Mouse (Mus musculus) right cerebral cortex, adult 2 months (tissue): ENCODE results near the gene Fgfr2.

Source experiments
- DNase-seq, 2 experiments: peaks; one replicate each; pipeline ENCODE4 v3.0.0; 2021 to 2022; ENCODE audit warnings: low spot score in 2 of 2

The Fgfr2 gene

DNA sequence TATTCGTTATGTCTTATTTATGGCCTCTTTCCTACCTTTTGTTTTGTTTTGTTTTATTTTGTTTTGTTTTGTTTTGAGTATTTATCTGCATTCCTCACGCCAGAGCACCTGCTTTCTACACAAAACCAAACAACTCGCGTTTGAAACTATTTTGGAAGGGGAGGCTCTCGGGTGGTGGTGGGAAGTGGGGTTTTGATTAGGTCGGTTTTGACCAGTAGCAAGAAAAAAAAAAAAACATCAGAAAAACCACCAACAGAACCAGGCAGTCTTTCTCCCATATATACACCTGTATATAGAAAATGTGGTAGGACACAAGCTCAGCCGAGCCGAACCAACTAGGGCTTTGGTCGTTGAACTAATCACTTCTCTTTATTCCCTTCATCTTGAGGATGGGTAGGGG, 1567.0 kb downstream of the Fgfr2 start:
- no peak for DNase-seq

- DNase-seq = no peak
These were observed 1567.7 kb downstream of the Fgfr2 start for GRCm38 (mm10) chr7:131555301-131556081.

DNA sequence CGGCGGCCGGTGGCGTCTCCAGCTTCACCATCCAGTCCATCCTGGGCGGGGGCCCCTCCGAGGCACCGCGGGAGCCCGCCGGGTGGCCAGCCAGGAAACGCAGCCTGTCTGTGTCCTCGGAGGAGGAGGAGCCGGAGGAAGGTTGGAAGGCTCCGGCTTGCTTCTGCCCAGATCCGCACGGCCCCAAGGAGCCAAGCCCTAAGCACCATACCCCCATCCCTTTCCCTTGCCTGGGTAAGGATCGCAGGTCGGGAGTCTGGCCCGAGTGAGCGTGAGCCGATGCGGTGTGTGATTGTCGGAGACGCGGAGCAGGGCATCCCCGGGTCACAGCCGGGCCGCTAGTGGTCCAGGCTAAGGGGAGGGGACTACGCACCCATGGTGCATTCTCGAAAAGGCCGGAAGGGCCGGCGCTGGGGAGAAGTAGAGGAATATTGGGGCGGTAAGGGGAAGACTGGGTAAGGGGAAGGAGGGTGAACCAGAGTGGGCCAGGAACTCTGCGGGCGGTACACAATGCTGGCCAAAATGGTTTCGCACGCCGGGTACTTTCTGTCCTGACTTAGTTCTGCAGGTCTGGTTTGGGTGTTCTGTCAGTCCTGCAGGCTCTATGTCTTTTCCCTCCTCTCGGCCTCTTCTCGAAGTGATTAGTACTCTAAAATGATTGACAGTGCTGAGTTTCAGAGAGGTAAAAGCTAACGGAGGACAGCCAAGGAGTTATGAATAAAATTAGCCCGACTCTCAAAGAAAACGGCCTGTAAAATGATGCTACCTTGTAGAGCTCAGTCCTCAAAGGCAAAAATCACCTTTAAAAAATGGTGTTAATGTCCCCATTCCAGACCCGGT, 1568.6 kb downstream of the Fgfr2 start:
- DNase-seq = no peak

DNA sequence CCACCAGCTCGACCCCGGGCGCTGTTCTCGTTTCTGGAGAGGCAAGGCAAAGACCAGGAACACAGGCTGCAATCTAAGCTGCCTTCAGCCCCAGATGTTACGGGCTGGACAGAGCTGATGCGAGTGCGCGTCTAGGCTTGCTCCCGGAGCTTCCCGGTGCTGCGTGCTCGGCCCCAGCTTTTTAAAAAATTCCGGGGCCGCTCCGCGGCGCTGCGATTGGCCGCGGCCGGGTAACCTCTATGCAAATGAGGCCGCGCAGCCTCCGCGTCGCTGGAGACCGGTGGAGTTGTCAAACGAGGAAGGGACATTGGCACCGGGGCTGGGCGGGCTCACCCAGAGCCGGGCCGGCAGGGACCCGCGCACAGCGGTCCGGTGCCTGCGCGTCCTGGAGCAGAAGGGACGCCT, 1569.4 kb downstream of the Fgfr2 start:
- no peak for DNase-seq

- no peak for DNase-seq
These were observed 1570.4 kb downstream of the Fgfr2 start for GRCm38 (mm10) chr7:131552781-131553180.

DNA sequence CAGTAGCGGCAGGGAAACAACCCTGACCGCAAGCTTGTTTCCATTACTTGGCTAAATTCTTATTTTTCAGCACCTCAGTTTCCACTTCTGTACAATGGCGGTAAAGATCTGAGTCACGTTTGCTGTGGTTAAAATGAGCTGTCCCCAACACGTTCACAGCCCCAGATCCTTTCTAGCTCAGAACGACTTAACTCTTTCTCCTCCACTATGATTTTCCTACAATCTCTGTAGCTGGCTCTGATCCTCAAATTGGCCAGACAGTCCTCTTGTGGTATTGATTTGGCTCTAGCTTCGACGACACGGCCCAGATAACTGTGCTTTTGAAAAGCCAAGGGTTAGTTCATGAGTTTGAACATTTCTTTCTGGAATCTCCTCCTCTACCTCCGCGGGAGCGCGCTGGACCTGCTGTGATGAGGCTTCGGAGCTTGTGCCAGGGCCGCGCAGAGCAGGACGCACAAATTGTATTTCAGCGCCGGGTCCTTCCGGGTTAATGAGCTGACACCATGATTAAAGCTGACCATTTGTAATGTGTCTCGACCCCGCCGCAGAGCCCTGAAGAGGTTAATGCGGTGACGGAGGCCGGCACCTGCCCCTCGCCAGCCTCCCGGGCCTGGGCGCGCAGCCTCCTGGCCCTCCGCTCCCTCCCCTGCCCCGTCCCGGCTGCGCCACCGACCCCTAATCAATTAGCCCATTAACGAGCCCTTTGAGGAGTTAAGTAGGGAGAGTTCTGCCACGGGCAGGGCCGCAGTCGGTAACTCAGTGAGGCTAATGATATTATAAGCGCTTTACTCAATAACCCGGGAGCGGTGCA, 1571.0 kb downstream of the Fgfr2 start:
- DNase-seq = no peak

GRCm38 (mm10) chr7:131551471-131551870, 1571.7 kb downstream of the Fgfr2 start:
- DNase-seq = no peak

DNA sequence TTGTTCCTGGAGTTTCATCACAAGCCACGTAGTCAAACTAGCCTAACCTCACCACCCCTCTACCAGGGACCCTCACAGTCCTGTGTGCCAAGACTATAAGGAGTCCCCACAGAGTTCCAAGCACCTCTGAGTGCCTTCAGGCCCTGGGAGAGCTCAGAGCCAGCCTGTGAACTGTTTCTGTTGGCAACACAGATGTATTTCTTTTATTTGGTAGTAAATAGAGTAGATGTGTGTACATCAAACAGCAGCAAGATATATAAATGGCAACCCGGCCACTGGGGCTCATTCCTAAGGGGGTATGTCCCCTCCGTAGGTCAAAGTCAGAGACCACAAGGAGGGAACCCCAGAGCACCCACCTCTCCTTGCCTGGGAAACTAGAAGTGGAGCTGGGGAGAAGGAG, 1574.7 kb downstream of the Fgfr2 start, which contains the start of gene Hmx2:
Gene Hmx2 (plus strand): TSS at position 301 of the 400 bp plus-strand sequence.
- DNase-seq = no peak

DNA sequence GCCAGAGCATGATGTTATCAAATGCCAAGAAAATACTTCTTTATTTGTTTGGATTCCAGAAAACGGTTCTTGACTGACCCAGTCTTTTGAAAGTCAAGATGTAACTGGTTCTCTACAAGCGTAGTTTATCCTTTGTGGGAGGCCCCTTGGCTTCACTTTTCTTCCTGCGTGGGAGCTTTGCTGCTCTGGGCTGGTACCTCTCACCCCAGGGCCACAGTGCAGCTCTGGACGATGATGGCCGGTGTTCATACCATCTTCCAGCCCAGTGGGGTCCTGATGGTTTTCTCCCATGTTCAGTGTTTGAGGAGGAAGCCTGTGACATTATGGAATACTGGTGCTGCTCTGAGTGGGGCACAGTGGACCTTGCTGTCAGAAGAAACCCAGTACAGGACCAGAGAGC, 1575.7 kb downstream of the Fgfr2 start:
- DNase-seq = no peak

- DNase-seq = no peak
These were observed 1576.7 kb downstream of the Fgfr2 start for GRCm38 (mm10) chr7:131546423-131546822.

DNA sequence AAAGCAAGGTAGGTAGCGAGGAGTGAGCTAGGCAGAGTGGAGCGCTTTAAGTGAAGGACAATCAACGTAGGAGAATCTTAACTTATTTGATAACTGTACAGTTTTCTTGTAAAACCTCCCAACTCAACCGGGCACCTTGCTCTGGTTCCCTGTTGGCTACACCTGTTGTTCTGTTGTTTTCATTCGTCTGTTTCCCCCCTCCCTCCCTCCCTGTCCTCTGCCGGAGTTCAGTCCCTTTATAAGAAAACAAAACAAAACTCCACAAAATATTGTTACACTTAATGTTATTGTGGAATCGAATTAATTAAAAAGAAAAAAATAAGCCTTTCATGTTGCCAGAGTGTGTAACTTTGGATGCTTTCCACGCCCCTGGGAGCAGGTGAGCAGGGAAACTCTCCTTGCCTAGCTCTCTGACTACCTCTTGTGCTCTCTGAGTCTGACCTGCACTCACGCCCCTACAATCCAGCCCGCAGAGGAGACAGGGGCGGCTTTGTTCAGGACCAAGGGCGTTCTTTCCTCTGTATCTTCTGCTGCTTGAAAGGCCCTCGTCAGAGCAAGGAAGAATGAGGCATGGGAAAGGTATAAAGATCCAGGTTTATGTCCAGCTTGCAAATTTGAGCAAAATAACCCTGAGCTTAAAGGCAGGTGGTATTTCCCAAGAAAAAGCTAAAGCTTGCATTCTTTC, 1577.3 kb downstream of the Fgfr2 start:
- DNase-seq = no peak

- DNase-seq = no peak
These were observed 1578.3 kb downstream of the Fgfr2 start for GRCm38 (mm10) chr7:131544871-131545270.

DNA sequence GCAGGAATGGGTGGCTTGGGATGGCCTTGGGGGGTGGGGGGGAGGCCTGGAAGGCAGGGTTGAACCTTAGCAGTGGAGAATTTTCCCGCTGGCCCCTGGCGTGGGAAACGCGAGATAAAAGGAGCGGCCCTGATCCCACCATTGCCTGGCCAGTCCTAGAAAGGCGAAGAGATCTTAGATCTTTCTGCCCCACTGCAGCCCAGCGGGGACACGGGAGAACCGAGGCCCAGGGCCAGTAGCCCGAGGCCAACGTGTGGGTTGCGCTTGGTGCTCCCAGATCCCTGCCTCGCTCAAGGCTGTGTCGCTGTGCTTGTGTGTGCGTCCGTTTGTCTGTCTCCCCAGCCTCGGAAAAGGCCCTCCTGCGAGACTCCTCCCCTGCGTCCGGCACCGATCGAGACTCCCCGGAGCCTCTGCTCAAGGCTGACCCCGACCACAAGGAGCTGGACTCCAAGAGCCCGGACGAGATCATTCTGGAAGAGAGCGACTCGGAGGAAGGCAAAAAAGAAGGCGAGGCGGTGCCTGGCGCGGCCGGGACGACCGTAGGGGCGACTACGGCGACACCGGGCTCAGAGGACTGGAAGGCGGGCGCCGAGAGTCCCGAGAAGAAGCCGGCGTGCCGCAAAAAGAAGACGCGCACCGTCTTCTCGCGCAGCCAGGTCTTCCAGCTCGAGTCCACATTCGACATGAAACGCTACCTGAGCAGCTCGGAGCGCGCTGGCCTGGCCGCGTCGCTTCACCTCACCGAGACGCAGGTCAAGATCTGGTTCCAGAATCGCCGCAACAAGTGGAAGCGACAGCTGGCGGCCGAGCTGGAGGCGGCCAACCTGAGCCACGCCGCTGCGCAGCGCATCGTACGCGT, 1579.3 kb downstream of the Fgfr2 start:
- no peak for DNase-seq

DNA sequence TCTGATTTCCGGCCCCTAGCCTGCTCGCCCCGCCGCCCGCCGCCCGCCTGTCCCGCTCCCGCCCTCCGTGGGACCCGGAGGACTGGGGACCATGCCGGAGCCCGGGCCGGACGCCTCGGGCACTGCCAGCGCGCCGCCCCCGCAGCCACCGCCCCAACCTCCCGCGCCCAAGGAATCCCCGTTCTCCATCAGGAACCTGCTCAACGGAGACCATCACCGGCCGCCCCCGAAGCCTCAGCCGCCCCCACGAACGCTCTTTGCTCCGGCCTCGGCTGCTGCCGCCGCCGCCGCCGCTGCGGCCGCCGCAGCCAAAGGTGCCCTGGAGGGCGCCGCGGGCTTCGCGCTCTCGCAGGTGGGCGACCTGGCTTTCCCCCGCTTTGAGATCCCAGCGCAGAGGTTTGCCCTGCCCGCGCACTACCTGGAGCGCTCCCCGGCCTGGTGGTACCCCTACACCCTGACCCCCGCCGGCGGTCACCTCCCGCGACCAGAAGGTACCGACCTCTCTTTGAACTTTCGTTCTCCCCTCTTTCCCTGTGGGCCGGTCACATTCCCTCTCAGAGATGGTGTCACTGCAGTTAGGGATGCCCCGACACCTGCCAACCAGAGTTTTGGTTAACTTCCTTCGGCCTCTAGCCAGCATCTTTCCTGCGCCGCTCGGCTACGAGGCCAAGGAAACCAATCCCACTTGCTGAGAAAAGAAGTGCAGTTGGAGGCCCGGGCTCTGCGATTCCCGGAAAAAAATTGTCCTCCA, 1580.1 kb downstream of the Fgfr2 start:
- no peak for DNase-seq

GRCm38 (mm10) chr7:131542115-131542871, 1580.9 kb downstream of the Fgfr2 start, which contains the start of gene Hmx3:
TSS of gene Hmx3 (plus strand) at chr7:131542867.
- no peak for DNase-seq

DNA sequence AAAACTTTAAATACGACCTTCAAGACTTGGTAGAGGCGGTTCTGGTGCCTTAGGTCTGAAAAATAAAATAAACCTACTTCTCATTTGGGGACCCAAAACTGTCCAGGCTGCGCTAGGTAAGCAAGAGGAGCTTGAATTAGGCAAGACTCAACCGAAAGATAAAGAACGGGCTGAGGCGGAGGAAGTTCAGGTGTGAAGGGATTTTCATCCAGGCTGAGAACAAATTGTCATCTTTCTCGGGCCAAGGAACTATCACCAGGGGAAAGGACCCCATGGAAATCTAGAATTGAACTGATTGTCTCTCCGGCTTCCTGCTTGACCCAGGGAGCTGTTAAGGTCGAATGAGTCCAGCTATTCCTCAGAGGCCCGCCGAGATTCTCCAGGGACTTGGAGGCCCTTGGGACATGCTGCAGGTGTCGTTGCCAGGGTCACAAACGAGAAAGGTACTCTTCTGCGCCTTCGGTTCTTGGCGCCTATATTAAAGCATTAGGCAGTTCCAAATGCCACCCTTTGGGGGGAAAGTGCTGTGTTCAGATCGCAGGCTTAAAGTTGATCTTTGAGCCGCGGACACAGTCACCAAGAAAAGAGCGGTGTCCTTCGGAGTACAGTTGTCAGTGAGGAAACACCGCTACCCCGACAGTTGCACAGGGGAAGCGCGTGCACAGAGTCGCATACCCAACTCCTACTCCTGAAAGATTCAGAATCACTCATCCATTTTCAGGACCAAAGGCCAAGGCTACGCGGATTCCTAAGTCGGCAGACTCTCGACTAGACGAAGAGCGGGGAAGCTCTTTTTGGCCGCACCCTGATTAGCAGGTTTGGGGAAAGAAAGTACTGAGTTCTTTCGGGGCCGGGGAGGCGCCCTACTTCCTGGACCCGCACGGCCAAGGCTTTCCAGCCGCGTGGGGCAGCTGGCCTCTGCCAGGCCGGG, 1581.7 kb downstream of the Fgfr2 start:
- no peak for DNase-seq

DNA sequence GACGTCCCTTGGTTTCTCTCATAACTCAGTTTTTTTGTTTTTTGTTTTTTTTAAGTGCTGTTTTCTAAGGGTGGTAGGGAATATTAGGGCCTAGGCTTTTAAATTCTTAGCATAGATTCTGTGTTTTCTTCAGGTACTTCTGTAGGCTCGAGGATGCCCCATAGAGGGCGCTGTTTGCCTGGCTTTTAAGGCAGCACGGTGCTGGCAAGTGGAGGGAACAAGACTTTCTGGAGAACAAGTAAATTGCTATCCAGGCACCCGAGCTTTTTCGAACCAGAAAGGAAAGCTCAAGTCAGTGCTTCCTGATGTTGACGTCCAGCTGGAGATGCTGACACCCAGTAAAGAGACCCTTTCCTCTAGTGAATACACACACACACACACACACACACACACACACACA, 1583.2 kb downstream of the Fgfr2 start:
- DNase-seq = peak; percentile 88

DNA sequence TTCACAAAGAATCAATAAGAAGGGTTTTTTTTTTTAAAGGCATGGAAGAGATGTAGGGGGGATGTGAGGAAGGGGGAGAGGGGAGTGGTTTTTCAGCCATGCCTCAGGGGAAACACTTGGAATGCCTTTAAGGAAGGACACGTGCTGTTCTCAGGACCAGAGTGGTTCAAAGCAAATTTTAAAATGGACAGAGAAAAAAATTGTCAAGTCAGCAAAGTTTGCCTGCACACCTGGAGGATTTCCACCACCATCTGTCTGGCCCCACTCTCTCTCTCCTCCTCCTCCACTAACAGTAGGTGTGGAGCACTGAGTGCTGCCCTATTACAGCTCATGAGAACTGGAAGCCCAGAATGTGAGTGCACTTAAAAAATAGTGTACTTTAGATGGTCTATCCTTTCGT, 1619.4 kb downstream of the Fgfr2 start:
- no peak for DNase-seq
